Mouse (Mus musculus) embryo, embryonic 9.5 days (tissue): ENCODE results near the gene Lta.
A peak's percentile ranks its signal among the peaks of the same experiment; 100 is the strongest.

ENCODE experiments used
- DNase-seq: peaks from one replicate; pipeline ENCODE4 v3.0.0-alpha.2; 2017; ENCODE audit errors: extremely low spot score

Lta gene

GRCm38 (mm10) chr17:35204494-35205379 is at the start of gene Lta:
Lta (minus strand) TSS chr17:35205351.
- no peak for DNase-seq

GRCm38 (mm10) chr17:35254241-35255098 is 49.3 kb upstream of the Lta start:
- peak; percentile 54 for DNase-seq

GRCm38 (mm10) chr17:35253293-35254093 is 48.3 kb upstream of the Lta start:
- no peak for DNase-seq

DNA sequence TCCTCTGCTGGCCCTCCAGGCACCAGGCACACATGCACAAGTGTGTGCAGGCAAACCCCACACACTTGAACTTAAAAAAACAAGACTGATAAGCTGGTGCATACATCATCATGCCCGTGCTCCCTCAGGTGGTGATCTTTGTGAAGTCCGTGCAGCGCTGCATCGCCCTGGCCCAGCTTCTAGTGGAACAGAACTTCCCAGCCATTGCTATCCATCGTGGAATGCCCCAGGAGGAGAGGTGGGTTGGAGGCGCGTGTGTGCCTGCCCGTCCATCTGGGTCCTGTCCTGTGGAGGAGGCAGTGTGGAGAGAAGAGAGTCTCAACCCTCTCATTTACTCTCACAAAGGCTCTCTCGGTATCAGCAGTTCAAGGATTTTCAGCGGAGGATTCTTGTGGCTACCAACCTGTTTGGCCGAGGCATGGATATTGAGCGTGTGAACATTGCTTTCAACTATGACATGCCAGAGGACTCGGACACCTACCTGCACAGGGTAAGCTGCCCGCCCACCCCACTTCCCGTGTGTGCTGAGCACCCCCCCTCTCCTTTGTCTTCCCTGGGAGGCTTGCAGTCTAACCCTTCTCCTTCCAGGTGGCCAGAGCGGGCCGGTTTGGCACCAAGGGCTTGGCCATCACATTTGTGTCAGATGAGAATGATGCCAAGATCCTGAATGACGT is 47.6 kb upstream of the Lta start:
- no peak for DNase-seq

- DNase-seq, result no peak
Measured at GRCm38 (mm10) chr17:35251981-35252380, 46.8 kb upstream of the Lta start.

GRCm38 (mm10) chr17:35251162-35251719 is 46.1 kb upstream of the Lta start:
- no peak for DNase-seq

DNA sequence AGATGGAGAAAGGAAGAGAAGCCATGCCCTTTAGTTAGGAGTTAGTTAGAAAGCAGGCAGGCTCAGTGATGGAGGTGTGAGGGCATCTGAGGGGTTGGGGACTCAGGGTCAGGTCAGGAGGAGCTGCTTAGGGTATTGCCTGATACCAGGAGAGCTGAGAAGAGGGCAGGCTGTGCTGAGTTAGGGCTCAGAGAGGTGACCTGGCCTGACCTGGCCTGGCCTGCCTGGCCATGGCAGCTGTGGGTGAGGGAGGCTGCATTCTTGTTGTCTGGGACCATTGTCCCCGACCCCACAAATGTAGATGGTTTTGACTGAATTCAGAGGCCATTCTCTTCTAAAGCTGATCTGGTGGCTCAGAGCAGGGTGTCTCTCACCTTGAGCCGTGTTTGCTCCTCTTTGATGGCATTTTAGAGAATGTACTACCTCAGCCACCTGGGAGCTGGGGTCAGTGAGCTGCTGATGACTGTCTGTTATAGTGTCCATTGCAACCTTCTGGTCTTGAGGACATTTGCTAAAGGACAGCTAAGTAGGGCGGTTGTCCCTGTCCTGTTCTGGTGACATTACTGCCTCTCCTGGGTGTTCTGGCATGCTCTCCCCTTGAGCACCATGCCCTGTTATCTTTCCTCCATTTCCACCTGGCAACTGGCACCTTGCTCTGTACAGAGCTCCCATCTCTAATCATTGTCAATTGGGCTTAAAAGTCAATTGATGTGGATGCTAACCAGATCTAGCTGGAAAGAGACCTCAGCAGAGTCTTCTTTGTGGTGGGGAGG is 45.4 kb upstream of the Lta start:
- DNase-seq, result no peak

- no peak for DNase-seq
Measured at GRCm38 (mm10) chr17:35249451-35250197, 44.5 kb upstream of the Lta start.

- DNase-seq, result no peak
Measured at GRCm38 (mm10) chr17:35248986-35249385, 43.8 kb upstream of the Lta start.

- no peak for DNase-seq
Measured at GRCm38 (mm10) chr17:35247144-35247543, 42.0 kb upstream of the Lta start.

GRCm38 (mm10) chr17:35245731-35246623 is 40.8 kb upstream of the Lta start:
- no peak for DNase-seq

DNA sequence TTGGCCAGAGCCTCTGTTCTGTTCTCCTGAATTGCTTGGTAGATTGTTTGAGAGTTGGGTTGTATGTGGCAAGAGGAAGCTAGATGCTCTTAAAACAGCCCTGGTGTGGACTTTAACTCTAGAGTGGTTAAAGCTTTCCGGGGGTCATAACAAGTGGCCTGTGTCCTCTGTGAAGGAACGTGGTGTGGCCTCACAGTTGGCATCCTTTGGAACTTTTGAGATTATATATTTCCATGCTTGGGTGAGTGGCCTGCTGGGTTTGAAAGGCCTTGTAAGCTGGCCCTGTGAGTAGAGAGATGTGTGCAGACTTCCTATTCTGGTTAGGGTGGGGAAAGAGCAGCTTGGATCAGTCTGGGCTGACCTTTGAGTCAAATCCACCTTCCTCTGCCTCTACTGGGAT is 39.8 kb upstream of the Lta start:
- DNase-seq, result no peak

DNA sequence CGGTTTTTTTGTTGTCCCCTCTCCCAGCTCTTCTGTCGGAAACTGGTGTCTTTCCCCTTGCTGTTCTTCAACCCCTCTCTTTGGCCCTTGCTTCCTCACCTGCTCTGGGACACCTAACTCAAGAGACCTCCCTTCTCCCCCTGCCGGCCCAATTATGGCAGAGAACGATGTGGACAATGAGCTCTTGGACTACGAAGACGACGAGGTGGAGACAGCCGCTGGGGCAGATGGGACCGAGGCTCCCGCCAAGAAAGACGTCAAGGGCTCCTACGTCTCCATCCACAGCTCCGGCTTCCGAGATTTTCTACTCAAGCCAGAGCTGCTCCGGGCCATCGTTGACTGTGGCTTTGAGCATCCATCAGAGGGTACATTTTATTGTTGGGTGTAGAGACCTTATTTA is 37.9 kb upstream of the Lta start:
- peak; percentile 61 for DNase-seq

DNA sequence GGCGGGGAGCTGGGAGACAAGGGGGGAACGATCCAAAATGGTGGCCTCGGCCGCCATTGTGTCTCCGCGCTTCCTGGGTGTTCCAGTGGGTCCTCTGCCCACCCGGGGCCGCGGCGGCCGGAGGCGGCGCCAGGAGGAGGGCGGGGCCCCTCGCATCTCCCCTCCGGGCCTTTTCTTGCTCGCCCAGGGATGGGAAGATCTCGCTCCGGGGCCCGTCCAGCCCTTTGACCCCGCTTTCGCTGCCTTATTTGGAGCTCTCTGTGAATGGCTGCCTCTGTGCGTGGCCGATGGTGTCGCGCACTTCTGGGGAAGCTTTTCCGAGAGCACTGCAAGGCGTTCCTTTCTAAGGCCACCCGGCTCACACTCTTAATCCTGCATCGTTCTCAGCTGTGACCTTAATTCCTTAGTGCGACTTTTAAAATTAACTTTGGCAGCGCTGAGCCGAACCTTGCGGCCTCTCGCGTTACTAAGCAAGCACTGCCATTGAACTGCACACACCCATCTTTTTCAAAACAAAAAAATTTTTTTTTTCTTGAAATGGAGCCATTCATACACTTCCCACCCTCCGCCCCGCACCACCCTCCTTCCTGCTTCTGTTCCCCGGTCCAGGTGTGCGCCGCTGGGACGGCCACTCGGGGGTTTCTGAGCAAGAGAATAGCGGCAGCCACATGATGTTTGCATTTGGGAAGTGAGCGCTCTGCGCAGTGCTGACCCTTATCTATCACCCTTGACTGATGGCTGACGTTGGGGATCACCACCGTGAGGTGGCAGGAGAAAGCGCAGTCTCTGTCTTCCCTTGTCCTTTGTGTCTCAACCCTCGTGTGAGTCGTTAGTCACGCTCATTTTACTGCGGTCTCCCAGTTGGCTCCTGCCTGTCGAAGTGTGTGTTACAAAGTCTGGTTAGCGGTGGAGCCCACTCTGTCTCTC is 37.1 kb upstream of the Lta start:
- peak; percentile 68 for DNase-seq

GRCm38 (mm10) chr17:35241305-35242014 is 36.3 kb upstream of the Lta start, which contains the start of gene Ddx39b:
Ddx39b (plus strand) TSS chr17:35241746.
- DNase-seq, result peak; percentile 97
